Mouse (Mus musculus): ENCODE results near the gene Rfx6.

- TF ChIP-seq POLR2A (IDR thresholded peaks at IDR 0.05; ENCODE audit: insufficient read depth, low read depth, low read length): no peak
- no peak for TF ChIP-seq CTCF (IDR thresholded peaks at IDR 0.05)
- TF ChIP-seq EP300 (IDR thresholded peaks at IDR 0.05; ENCODE audit: insufficient read depth, low read depth, low read length): no peak
Measured at GRCm38 (mm10) chr10:51768445-51768844, 90.9 kb downstream of the Rfx6 start.

Measured in heart, adult 2 months (tissue).